Mouse (Mus musculus) heart, postnatal 0 days (tissue): ENCODE data around the gene Pak6. TPM values are rescaled to one million over a fixed set of nuclear protein-coding genes. Genes with fewer than 3 reads are reported as not detected.

Experiments
- ATAC-seq: fragments of 200-750 bp; cut with Nextera tagmentation; 2 replicates; pipeline ENCODE4 v1.8.0; 2017; ENCODE audit warnings: low read depth, moderate number of reproducible peaks, moderate library complexity; ENCODE audit not compliant: insufficient read depth
- DNase-seq: peaks from one replicate; pipeline ENCODE4 v3.0.0-alpha.2; 2016; ENCODE audit warnings: low spot score
- H3K27ac ChIP-seq: fragments of 300-500 bp; sonication (generic); 2 replicates; pipeline ENCODE4 v1.5.1; 2014; ENCODE audit warnings: low read depth, mild to moderate bottlenecking
- H3K27me3 ChIP-seq: fragments of 300-500 bp; sonication (generic); 2 replicates; pipeline ENCODE4 v1.6.1; 2014; ENCODE audit warnings: low read length, mixed read lengths; ENCODE audit not compliant: control insufficient read depth, insufficient read depth
- H3K36me3 ChIP-seq: fragments of 300-500 bp; sonication (generic); replicated peaks from 2 replicates; pipeline ENCODE4 v1.6.1; 2014; ENCODE audit warnings: low read length, mixed read lengths; ENCODE audit not compliant: control insufficient read depth, insufficient read depth
- H3K4me1 ChIP-seq: fragments of 300-500 bp; sonication (generic); 2 replicates; pipeline ENCODE4 v1.6.1; 2014; ENCODE audit warnings: antibody characterized with exemption; ENCODE audit not compliant: control insufficient read depth, insufficient read depth
- H3K4me2 ChIP-seq: fragments of 300-500 bp; sonication (generic); 2 replicates; pipeline ENCODE4 v1.6.1; 2014; ENCODE audit warnings: low read depth, mild to moderate bottlenecking, low read length, moderate library complexity
- H3K4me3 ChIP-seq: fragments of 300-500 bp; sonication (generic); 2 replicates; pipeline ENCODE4 v1.5.1; 2014; ENCODE audit warnings: low read depth, low read length
- H3K9ac ChIP-seq: fragments of 300-500 bp; sonication (generic); replicated peaks from 2 replicates; pipeline ENCODE4 v1.6.1; 2014; ENCODE audit warnings: low read depth, low read length, mixed read lengths
- H3K9me3 ChIP-seq: fragments of 300-500 bp; sonication (generic); replicated peaks from 2 replicates; pipeline ENCODE4 v1.6.1; 2016; ENCODE audit warnings: low read length; ENCODE audit not compliant: control insufficient read depth
- CTCF ChIP-seq: IDR thresholded peaks from 2 replicates; pipeline ENCODE4 v1.5.1; 2016; ENCODE audit warnings: antibody characterized with exemption, control low read depth, low read depth
- EP300 ChIP-seq: IDR thresholded peaks from 2 replicates; pipeline ENCODE4 v1.6.1; 2016; ENCODE audit warnings: antibody characterized with exemption, low read depth
- WGBS: fragments of 180-500 bp; shearing (Covaris S2); extraction: QIAGEN DNeasy Blood & Tissue Kit; methylation state at CpG from one replicate; pipeline ENCODE4 v1.1.7; 2014; 5-methylcytosine and 5-hydroxymethylcytosine counted together
- polyA plus RNA-seq: library from polyadenylated mRNA; unstranded; fragments of >200 nt; fragmentation: Nextera tagmentation; extraction: Ambion mirVana; gene quantifications from 2 replicates; pipeline ENCODE4 v1.2.1, GENCODE M21; 2015
- total RNA-seq: library from RNA; depleted of rRNA; stranded (reverse); fragments of >200 nt; gene quantifications from 2 replicates; pipeline ENCODE4 v1.2.3, GENCODE M21; 2014; ENCODE audit warnings: low replicate concordance

The Pak6 gene
- total and polyA plus RNA-seq, 2 experiments from 2014 or later, result 9.0 to 17.0 TPM

DNA sequence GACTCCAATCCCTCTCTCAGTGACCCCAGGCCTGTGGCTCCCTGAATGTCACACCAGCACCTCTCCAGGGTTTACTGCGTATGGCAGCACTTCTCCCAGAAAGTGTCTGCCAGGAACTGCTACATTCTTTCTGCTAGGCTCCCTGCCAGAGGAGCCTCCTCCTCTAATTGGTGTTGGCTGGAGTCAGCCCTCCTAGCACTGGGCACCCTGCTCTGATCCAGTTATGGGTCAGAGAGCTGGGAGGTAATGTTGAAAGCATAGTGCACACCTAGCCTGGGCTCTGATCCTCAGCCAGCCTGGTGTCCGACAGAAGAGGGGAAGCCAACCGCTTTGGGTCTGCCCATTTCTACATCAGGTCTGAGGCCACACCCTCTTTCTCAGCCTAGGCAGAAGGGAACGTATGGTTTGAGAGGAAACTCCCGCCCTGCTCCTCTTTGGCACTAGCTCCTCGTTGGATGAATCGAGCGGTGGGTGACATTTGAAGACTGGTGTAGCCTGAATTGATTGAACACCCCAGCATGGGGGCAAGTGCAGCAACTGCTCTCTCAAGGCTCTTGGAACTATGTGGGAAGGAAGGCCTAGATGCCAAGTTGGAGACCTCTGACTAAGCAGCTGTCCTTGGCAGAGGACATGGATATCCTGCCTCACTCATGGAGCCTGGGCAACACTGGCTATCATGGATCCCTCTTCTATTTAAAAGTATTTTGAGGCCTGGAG, 19.6 kb downstream of the Pak6 start:
- no peaks in the 10 kb centered on the region for H3K9me3 ChIP-seq
- DNase-seq, result no peak
- TF ChIP-seq EP300 (no peak), CTCF (no peak)
- peaks cover 16% of the 10 kb centered on the region for H3K4me1 ChIP-seq
- no peak overlapping the region for H3K9ac ChIP-seq
- H3K4me3 ChIP-seq, result no peak overlapping the region
- peak overlapping the region; percentile 70 for H3K27ac ChIP-seq
- no peaks in the 10 kb centered on the region for H3K36me3 ChIP-seq
- H3K27me3 ChIP-seq, result 0 out of 2 replicates have a peak, but pooled peaks cover 4% of the 10 kb centered on the region
- WGBS, result 35% methylated on average over 8 of the region's 8 CpGs
- ATAC-seq, result peak; percentile 77
- no peak overlapping the region for H3K4me2 ChIP-seq

DNA sequence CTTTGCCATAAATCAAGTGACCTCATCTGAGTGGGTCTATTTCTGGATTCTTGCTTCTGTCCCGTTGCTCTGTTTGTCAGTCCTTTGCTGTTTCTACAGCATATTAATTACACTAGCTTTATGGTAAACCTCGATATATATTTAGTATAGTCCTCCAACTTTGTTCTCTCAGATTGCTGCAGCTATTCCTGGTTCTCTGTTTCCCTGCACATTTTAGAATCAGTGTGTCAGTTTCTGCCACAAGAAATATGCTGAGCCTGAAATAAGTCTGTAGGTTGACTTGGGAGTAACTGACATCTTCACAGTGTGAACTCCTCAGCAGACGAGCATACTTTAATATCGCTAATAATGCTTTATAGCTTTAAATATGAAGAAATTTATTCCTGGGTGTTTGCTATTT, 22.0 kb downstream of the Pak6 start:
- no peak for ATAC-seq
- H3K36me3 ChIP-seq, result no peaks in the 10 kb centered on the region
- no peak overlapping the region for H3K4me2 ChIP-seq
- no peaks in the 10 kb centered on the region for H3K9me3 ChIP-seq
- H3K9ac ChIP-seq, result no peak overlapping the region
- H3K4me1 ChIP-seq, result peaks cover 15% of the 10 kb centered on the region
- no peak for DNase-seq
- no peaks in the 10 kb centered on the region for H3K27me3 ChIP-seq
- no peak overlapping the region for H3K27ac ChIP-seq
- TF ChIP-seq EP300 (no peak), CTCF (no peak)
- no peak overlapping the region for H3K4me3 ChIP-seq
- 64% methylated on average over 4 of the region's 4 CpGs for WGBS

DNA sequence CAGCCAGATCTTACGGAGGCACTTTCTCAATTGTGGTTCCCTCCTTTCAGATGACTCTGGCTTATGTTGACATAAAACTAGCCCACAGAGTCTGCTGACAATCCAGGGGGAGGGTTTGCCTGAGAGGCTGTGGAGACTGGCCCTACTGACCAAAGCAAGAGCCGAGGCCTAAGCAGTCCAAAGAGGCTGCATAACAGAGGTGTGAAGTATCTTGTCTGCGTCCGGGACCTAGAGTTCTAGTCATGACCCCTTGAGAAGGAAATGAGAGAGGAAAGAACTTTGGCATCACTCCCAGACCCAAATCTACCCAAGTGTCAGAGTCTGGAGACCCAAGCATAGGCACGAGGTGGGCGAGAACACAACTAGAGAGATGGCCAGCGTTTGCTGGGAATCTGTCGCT, 23.6 kb downstream of the Pak6 start:
- Histone ChIP-seq H3K9me3 (no peaks in the 10 kb centered on the region), H3K9ac (no peak overlapping the region), H3K4me3 (no peak overlapping the region), H3K36me3 (no peaks in the 10 kb centered on the region), H3K4me1 (peaks cover 15% of the 10 kb centered on the region), H3K27ac (no peak overlapping the region), H3K4me2 (no peak overlapping the region), H3K27me3 (no peaks in the 10 kb centered on the region)
- DNase-seq (no peak), ATAC-seq (no peak)
- whole genome bisulfite sequencing, result 34% methylated on average over 8 of the region's 8 CpGs
- TF ChIP-seq CTCF (no peak), EP300 (no peak)

DNA sequence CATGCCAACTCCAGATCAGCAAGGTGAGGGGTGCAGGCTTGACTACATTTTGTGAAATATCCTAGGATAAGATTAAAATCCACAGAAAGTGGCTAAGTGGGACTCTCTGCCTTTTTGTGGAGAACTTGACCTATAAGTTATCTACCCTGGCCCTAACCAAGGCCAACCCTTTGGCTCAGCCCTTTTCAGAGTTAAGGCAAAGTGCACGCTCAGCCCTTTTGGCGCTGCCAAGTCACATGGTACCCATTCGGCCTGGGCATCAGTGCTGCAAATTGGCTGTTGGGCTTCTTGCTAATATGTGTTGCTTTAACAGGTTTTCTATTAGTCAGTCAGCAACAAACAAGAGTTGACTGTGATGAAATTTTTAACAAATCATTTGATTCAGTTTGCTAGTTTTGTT, 24.7 kb downstream of the Pak6 start:
- Histone ChIP-seq H3K9ac (no peak overlapping the region), H3K36me3 (no peaks in the 10 kb centered on the region), H3K9me3 (no peaks in the 10 kb centered on the region), H3K4me1 (peaks cover 7% of the 10 kb centered on the region), H3K4me3 (no peak overlapping the region), H3K27me3 (no peaks in the 10 kb centered on the region), H3K27ac (no peak overlapping the region), H3K4me2 (no peak overlapping the region)
- no peak for ATAC-seq
- DNase-seq, result no peak
- WGBS, result 85% methylated on average over 3 of the region's 3 CpGs
- TF ChIP-seq CTCF (no peak), EP300 (no peak)

DNA sequence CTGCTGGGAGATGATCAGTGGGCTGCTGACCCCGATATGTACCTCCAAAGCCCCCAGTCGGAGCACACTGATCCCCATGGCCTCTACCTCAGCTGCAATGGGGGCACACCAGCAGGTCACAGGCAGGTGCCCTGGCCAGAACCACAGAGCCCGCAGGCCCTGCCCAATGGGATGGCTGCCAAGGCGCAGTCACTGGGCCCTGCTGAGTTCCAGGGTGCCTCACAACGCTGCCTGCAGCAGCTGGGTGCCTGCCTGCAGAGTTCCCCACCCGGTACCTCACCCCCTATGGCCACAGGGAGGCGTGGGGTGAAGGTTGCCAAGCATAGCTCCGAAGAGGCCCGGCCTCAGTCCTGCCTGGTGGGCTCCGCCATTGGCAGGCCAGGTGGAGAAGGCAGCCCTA, 26.8 kb downstream of the Pak6 start:
- no peak for DNase-seq
- WGBS, result 58% methylated on average over 10 of the region's 10 CpGs
- TF ChIP-seq CTCF (no peak), EP300 (no peak)
- H3K27ac ChIP-seq, result no peak overlapping the region
- ATAC-seq, result peak; percentile 7; the same call in 1 of the 2 replicates
- H3K36me3 ChIP-seq, result no peaks in the 10 kb centered on the region
- no peaks in the 10 kb centered on the region for H3K27me3 ChIP-seq
- no peak overlapping the region for H3K4me3 ChIP-seq
- H3K9me3 ChIP-seq, result no peaks in the 10 kb centered on the region
- H3K4me1 ChIP-seq, result no peaks in the 10 kb centered on the region
- no peak overlapping the region for H3K4me2 ChIP-seq
- no peak overlapping the region for H3K9ac ChIP-seq

DNA sequence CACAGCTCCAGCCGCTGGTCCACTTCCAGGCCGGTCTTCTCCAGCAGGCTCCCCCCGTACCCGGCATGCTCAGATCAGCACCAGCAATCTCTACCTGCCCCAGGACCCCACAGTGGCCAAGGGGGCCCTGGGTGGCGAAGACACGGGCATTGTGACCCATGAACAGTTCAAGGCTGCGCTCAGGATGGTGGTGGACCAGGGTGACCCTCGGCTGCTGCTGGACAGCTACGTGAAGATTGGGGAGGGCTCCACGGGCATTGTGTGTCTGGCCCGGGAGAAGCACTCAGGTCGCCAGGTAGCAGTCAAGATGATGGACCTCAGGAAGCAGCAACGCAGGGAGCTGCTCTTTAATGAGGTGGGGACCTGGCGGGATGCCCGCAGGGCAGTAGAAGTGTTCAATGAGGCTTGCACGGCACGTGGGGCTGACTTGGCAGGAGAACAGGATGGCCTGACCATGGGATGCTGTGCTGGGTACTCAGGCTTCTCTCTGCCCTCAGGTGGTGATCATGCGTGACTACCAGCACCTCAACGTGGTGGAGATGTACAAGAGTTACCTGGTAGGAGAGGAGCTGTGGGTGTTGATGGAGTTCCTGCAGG, 30.4 kb downstream of the Pak6 start:
- DNase-seq (no peak), ATAC-seq (no peak)
- H3K27me3 ChIP-seq, result no peaks in the 10 kb centered on the region
- no peak overlapping the region for H3K4me2 ChIP-seq
- H3K4me1 ChIP-seq, result peaks cover 24% of the 10 kb centered on the region
- TF ChIP-seq EP300, result no peak
- TF ChIP-seq CTCF, result no peak
- no peak overlapping the region for H3K9ac ChIP-seq
- no peaks in the 10 kb centered on the region for H3K36me3 ChIP-seq
- no peak overlapping the region for H3K4me3 ChIP-seq
- no peaks in the 10 kb centered on the region for H3K9me3 ChIP-seq
- 72% methylated on average over 19 of the region's 19 CpGs for WGBS
- H3K27ac ChIP-seq, result no peak overlapping the region
